Mouse (Mus musculus) v-Abl transformed pro-B cells (cell line): Measurements from ENCODE around the gene Myrf.
"Not testable (repeated sequence)": the region's sequence is repeated elsewhere in the genome, so short reads cannot be mapped to it uniquely, and the experiment has no call there.

ENCODE experiments used
- in situ Hi-C, 2 experiments: fragments of 400-800 bp; cut with MboI; formaldehyde crosslinking; loops; one replicate each; pipeline ENCODE4 v1.15.1; 2025; ENCODE audit not compliant: unreplicated experiment in 2 of 2

Myrf gene

DNA sequence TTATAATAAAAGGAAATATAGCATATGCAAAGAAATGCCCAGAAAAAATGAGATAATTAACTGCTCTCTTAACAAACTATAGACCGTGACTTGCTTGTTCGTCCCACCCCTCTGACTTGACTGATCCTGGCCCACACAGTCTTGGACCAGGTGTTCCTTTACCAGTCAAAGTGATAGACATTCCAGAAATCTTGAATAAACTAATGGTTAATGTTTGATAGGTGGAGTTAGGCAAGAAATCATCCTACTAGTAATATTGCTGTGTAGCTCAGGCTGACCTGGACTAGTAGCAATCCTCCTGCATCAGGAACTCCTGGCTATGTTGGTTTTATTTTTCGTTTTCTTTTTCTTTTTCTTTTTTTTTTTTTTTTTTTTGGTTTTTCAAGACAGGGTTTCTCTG, 72.1 kb downstream of the Myrf start:
- in situ Hi-C loops, result no loop called here

GRCm38 (mm10) chr19:10167951-10168350, 72.6 kb downstream of the Myrf start:
- in situ Hi-C loops, result no loop called here

DNA sequence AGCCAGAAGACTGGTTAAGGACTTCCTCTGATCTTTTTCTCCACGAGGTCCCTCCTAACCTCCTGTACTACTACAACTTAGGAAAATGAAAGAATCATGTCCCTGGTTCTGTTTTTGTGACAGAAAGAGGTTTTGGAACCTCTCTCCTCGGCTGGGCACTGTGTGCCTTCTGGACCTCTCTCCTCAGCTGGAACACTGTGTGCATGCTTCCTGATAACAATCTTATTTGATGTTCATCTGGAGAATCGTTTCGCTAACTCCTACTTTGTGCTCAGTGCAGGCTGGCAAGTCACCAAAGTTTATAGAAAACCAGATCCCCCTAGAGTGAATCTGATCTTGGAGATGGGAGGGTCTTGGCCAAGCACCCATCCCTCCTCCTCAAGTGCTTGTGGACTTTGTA, 73.4 kb downstream of the Myrf start:
- in situ Hi-C loops, result no loop called here

- in situ Hi-C loops, result not testable (repeated sequence)
These were observed 74.6 kb downstream of the Myrf start for GRCm38 (mm10) chr19:10165928-10166327.

- in situ Hi-C loops, result no loop called here
These were observed 76.7 kb downstream of the Myrf start for GRCm38 (mm10) chr19:10163896-10164295.
